Mouse (Mus musculus): ENCODE measurements around the gene Fam117b.

The Fam117b gene

GRCm38 (mm10) chr1:59986626-59987025, 73.8 kb downstream of the Fam117b start:
- no peak for DNase-seq (ENCODE audit: low read depth)

DNA sequence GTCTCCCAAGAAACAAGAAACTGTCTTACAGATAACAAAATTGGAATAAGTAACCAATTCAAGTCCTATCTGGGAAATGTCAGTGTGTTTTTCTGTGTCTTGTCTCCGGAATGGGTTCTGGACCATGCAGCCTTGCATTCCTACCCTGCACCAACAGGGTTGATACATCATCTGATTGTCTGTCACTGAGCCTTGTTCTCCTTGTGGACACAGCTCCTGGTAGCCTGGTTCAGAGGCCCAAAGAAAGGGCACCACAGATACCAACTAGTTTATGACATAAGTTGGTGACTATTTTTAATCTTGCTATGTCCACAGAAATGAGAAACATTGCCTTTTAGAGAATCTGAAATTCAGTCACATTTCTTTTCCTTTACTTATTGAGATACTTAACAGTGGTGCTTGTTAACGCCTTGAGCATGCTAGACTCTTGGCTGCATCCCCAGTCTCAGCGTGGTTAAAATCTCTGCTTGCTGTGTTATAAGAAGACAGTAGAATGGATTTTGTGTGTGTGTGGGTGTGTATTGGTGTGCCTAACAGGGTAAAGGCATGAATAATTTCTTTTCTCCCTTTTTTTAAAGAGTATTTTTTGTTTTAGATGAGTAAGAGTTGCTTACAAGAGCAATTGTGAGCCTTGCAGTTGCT, 74.7 kb downstream of the Fam117b start:
- DNase-seq (ENCODE audit: low read depth), result no peak

DNA sequence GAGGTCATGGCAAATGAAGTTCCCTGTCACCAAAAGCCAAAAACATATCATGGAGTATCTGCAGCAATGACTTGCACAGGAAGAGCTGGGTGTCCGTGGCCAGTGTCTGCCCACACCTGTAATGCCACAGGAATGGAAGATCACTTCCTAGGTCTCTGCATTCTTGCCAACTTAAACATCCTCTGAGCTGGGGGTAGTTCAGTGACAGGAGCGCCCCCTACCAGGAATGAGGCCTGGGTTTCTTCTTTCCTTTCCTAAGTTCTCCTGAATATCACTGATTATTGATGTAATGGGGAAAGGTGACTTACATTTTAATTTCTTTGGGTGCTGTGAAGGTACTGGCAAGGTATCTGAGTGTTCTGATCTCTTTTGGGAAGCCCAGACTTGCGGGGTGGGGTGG, 82.8 kb downstream of the Fam117b start:
- DNase-seq (ENCODE audit: low read depth), result no peak

- no peak for DNase-seq (ENCODE audit: low read depth)
These were observed 84.5 kb downstream of the Fam117b start for GRCm38 (mm10) chr1:59997352-59997751.

GRCm38 (mm10) chr1:60000319-60000718, 87.5 kb downstream of the Fam117b start:
- DNase-seq (ENCODE audit: low read depth), result no peak

DNA sequence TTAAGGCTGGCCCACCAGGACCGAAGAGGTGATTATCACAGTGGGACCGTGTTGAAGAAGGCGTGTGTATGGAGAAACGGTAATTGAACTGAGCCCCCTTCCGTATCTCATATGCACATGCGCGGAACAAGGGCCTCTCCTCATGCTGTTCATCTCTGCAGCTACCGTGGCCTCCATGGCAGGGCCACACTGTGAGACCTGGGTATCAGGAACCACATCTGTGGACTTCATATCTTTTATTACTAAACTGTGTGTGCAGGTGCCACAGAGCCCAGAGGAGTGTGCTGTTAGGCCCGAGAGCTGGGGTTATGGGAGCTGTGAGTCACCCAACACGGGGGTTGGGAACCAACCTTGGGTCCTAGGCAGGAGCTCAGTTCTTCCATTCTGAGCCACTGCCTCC, 94.5 kb downstream of the Fam117b start:
- no peak for DNase-seq (ENCODE audit: low read depth)

GRCm38 (mm10) chr1:60008743-60009142, 95.9 kb downstream of the Fam117b start:
- no peak for DNase-seq (ENCODE audit: low read depth)

DNA sequence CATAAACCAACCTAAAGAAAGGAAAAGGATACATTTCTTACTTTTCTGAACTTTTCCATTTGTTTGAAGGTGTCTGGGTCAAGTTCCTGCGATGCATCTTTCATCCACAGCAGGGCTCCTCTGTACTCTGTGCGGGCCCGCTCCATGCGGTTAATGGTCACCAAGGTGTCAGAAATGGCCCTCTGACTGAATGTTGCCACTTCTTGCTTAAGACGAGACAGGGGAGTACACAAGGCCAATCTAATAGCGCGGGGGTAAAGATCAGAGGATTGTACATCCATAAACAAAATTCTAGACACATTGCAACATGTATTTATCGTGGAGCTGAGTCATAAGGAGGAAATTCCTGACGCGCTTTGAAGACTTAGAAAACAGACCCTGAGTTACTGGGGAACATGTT, 101.0 kb downstream of the Fam117b start:
- no peak for DNase-seq (ENCODE audit: low read depth)

- DNase-seq (ENCODE audit: low read depth), result no peak
These were observed 102.7 kb downstream of the Fam117b start for GRCm38 (mm10) chr1:60015511-60015910.

DNA sequence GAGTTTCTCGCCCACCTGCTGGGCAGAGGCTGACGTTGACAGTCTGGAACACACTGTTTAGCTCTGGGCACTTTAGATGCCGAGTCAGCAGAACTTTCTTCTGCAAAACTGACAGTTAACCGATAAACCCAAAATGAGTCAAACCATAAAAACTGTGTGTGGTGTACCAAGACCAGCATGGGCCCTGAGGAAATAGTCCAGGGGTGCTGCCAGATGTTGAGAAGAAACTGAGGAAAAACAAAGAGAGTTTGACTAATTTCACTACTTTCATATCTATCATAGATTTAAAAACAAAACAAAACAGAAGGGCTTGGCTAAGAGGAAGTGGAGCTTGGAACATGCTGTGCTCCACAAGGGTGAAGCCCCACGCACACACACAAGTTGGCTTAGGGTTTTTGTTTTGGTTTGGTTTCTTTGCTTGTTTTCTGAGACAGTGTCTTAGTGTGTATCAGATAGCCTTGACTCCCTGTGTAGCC, 103.4 kb downstream of the Fam117b start:
- DNase-seq (ENCODE audit: low read depth), result no peak

- no peak for DNase-seq (ENCODE audit: low read depth)
These were observed 104.2 kb downstream of the Fam117b start for GRCm38 (mm10) chr1:60017031-60017469.
